Mouse (Mus musculus) cerebellum, adult 9-11 months (tissue): ENCODE results near the gene Adamtsl5.
"Not testable (repeated sequence)": the region's sequence is repeated elsewhere in the genome, so short reads cannot be mapped to it uniquely, and the experiment has no call there.

ENCODE experiments used
- DNase-seq: peaks from one replicate; pipeline ENCODE4 v3.0.0; 2022

Gene Adamtsl5

GRCm38 (mm10) chr10:80371411-80371966 is 23.3 kb upstream of the Adamtsl5 start:
- peak; percentile 82 for DNase-seq

GRCm38 (mm10) chr10:80369995-80370747 is 22.0 kb upstream of the Adamtsl5 start:
- no peak for DNase-seq

- DNase-seq: no peak
These were observed 20.2 kb upstream of the Adamtsl5 start for GRCm38 (mm10) chr10:80368392-80368791.

GRCm38 (mm10) chr10:80367954-80368353 is 19.7 kb upstream of the Adamtsl5 start:
- no peak for DNase-seq

GRCm38 (mm10) chr10:80365736-80366135 is 17.5 kb upstream of the Adamtsl5 start:
- no peak for DNase-seq

GRCm38 (mm10) chr10:80363734-80364133 is 15.5 kb upstream of the Adamtsl5 start:
- no peak for DNase-seq

GRCm38 (mm10) chr10:80357994-80358639 is 9.9 kb upstream of the Adamtsl5 start:
- peak; percentile 86 for DNase-seq

GRCm38 (mm10) chr10:80357336-80357735 is 9.1 kb upstream of the Adamtsl5 start:
- DNase-seq: no peak

- no peak for DNase-seq
These were observed 8.5 kb upstream of the Adamtsl5 start for GRCm38 (mm10) chr10:80356737-80357136.

GRCm38 (mm10) chr10:80356001-80356682 is 7.9 kb upstream of the Adamtsl5 start, which contains the start of gene Plk5:
Gene Plk5, plus strand, starts transcription at chr10:80356459.
- DNase-seq: peak; percentile 84

- peak; percentile 89 for DNase-seq
These were observed 7.2 kb upstream of the Adamtsl5 start for GRCm38 (mm10) chr10:80355431-80355830.

GRCm38 (mm10) chr10:80352727-80353126 is 4.5 kb upstream of the Adamtsl5 start:
- DNase-seq: no peak

- DNase-seq: no peak
These were observed 3.7 kb upstream of the Adamtsl5 start for GRCm38 (mm10) chr10:80351896-80352295.

- peak; percentile 83 for DNase-seq
These were observed 2.1 kb upstream of the Adamtsl5 start for GRCm38 (mm10) chr10:80350292-80350691.

- DNase-seq: peak; percentile 66
These were observed 769 bp upstream of the Adamtsl5 start for GRCm38 (mm10) chr10:80348981-80349380.

- peak; percentile 47 for DNase-seq
These were observed 671 bp downstream of the Adamtsl5 start for GRCm38 (mm10) chr10:80347514-80347967.

- not testable (repeated sequence) for DNase-seq
These were observed 2.3 kb downstream of the Adamtsl5 start for GRCm38 (mm10) chr10:80345929-80346328.

GRCm38 (mm10) chr10:80345122-80345521 is 3.1 kb downstream of the Adamtsl5 start:
- DNase-seq: no peak

- no peak for DNase-seq
These were observed 4.0 kb downstream of the Adamtsl5 start for GRCm38 (mm10) chr10:80344131-80344661.

GRCm38 (mm10) chr10:80343425-80343895 is 4.8 kb downstream of the Adamtsl5 start:
- peak; percentile 52 for DNase-seq

- DNase-seq: peak; percentile 53
These were observed 5.3 kb downstream of the Adamtsl5 start for GRCm38 (mm10) chr10:80342749-80343424.

- DNase-seq: no peak
These were observed 5.9 kb downstream of the Adamtsl5 start for GRCm38 (mm10) chr10:80342305-80342748.
